Mouse (Mus musculus) midbrain, embryonic 11.5 days (tissue): ENCODE results near the gene Abi3bp. TPM values are rescaled to one million over a fixed set of nuclear protein-coding genes. Genes with fewer than 3 reads are reported as not detected.

Source experiments
- ATAC-seq: fragments of 200-750 bp; cut with Nextera tagmentation; 2 replicates; pipeline ENCODE4 v1.8.0; 2017; ENCODE audit warnings: moderate TSS enrichment, moderate library complexity; ENCODE audit not compliant: low FRiP score
- DNase-seq: peaks from one replicate; pipeline ENCODE4 v3.0.0; 2015; ENCODE audit warnings: low spot score; ENCODE audit errors: missing footprints
- H3K27ac ChIP-seq: fragments of 300-500 bp; sonication (generic); 2 replicates; pipeline ENCODE4 v1.5.1; 2014; ENCODE audit warnings: low read depth, low read length
- H3K27me3 ChIP-seq: fragments of 300-500 bp; sonication (generic); 2 replicates; pipeline ENCODE4 v1.6.1; 2014; ENCODE audit warnings: mild to moderate bottlenecking, low read length, moderate library complexity, mixed read lengths; ENCODE audit not compliant: control insufficient read depth, insufficient read depth
- H3K36me3 ChIP-seq: fragments of 300-500 bp; sonication (generic); 2 replicates; pipeline ENCODE4 v1.6.1; 2014; ENCODE audit warnings: mild to moderate bottlenecking, low read length, moderate library complexity, mixed read lengths; ENCODE audit not compliant: control insufficient read depth, insufficient read depth
- H3K4me1 ChIP-seq: fragments of 300-500 bp; sonication (generic); 2 replicates; pipeline ENCODE4 v1.6.1; 2014; ENCODE audit warnings: low read length; ENCODE audit not compliant: control insufficient read depth, insufficient read depth
- H3K4me2 ChIP-seq: fragments of 300-500 bp; sonication (generic); 2 replicates; pipeline ENCODE4 v1.6.1; 2014; ENCODE audit warnings: mild to moderate bottlenecking, moderate library complexity
- H3K4me3 ChIP-seq: fragments of 300-500 bp; sonication (generic); 2 replicates; pipeline ENCODE4 v1.5.1; 2014; ENCODE audit warnings: low read depth, low read length
- H3K9ac ChIP-seq: fragments of 300-500 bp; sonication (generic); 2 replicates; pipeline ENCODE4 v1.6.1; 2014; ENCODE audit warnings: low read length
- H3K9me3 ChIP-seq: fragments of 300-500 bp; sonication (generic); 2 replicates; pipeline ENCODE4 v1.6.1; 2016; ENCODE audit warnings: low read length; ENCODE audit not compliant: control insufficient read depth
- WGBS: fragments of 180-500 bp; shearing (Covaris S2); extraction: QIAGEN DNeasy Blood & Tissue Kit; methylation state at CpG from one replicate; pipeline ENCODE4 v1.1.7; 2014; 5-methylcytosine and 5-hydroxymethylcytosine counted together
- polyA plus RNA-seq: library from polyadenylated mRNA; unstranded; fragments of >200 nt; fragmentation: Nextera tagmentation; extraction: Ambion mirVana; gene quantifications from 2 replicates; pipeline ENCODE4 v1.2.1, GENCODE M21; 2014

The Abi3bp gene
- polyA plus RNA-seq, 1 experiment from 2014 or later, result 0.45 TPM

DNA sequence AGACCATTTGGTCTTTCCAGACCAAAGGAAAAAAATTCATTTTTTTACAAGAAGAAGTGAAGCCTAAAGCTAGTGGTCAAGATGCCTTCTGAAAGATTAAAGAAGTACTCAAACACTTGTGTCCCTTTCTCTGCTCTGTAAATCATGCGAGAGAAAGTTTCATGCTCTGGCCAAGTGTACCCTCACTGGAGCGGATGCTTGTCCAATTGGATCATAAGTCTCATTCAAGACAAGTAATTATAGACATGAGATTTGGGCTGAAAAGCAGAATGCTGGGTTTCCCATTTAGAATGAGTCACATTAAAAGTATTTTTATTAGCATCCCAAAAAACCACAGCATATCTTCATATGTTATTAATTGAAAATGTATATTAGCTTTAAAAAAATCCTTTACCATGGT is 4.5 kb upstream of the Abi3bp start:
- Histone ChIP-seq H3K4me2 (no peak overlapping the region), H3K4me3 (no peak overlapping the region), H3K36me3 (no peaks in the 10 kb centered on the region), H3K27ac (no peak overlapping the region), H3K9me3 (no peaks in the 10 kb centered on the region), H3K27me3 (no peaks in the 10 kb centered on the region), H3K9ac (no peak overlapping the region), H3K4me1 (no peaks in the 10 kb centered on the region)
- DNase-seq (no peak), ATAC-seq (no peak)
- 98% methylated on average over 2 of the region's 2 CpGs for WGBS

DNA sequence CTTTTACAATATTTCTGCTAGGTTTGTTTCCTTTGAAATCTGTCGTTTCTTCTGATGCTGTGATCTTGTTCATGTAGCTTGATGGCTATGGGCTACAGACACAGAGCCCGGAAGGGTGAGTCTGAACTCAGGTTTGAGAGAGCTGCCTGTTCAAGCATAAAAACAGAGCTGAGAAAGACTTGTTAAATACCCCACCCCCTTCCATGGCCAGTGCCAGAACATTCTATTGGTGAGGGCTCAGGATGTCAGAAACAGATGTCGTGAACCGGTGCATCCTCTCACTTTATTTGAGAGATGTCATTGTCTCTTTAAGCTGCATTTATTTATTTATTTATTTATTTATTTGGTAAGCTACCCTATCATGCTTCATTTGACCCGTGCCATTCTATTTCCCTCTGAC is 2.0 kb upstream of the Abi3bp start:
- no peak overlapping the region for H3K4me3 ChIP-seq
- H3K4me1 ChIP-seq, result no peaks in the 10 kb centered on the region
- WGBS, result 85% methylated on average over 5 of the region's 5 CpGs
- H3K9me3 ChIP-seq, result no peaks in the 10 kb centered on the region
- H3K4me2 ChIP-seq, result no peak overlapping the region
- ATAC-seq, result no peak
- H3K27ac ChIP-seq, result no peak overlapping the region
- no peaks in the 10 kb centered on the region for H3K36me3 ChIP-seq
- no peaks in the 10 kb centered on the region for H3K27me3 ChIP-seq
- no peak overlapping the region for H3K9ac ChIP-seq
- no peak for DNase-seq

DNA sequence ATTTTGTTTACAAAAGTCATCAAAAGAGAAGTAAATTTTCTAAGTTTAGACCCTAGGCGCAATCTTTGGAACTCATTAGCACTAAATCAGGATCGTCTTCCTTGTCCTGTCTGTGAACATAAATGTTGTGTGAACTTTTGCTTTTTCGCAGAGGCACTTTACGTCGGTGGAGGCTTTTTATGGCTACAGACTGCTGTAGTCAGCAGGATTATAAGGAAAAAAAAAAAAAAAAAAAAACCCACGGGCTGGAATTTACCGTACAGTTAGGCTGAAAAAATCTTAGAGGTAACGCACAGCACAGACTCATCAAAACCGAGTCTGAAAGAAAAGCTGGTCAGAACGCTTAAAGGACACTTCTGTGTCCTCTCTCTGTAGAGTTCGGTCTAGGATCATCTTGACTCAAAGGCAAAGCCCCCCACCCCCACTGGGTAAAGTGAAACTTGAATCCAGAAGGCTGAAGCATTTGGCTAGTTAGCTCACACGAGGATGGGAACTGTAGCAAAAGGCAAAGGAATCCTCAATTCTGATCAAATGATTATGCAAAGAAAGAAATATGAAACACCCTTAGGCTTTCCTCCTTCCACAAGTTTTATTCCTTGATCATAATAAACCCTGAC is 1.0 kb downstream of the Abi3bp start:
- H3K4me1 ChIP-seq, result no peaks in the 10 kb centered on the region
- no peaks in the 10 kb centered on the region for H3K9me3 ChIP-seq
- no peaks in the 10 kb centered on the region for H3K36me3 ChIP-seq
- H3K4me3 ChIP-seq, result no peak overlapping the region
- ATAC-seq (no peak), DNase-seq (no peak)
- WGBS, result 61% methylated on average over 12 of the region's 12 CpGs
- H3K27me3 ChIP-seq, result no peaks in the 10 kb centered on the region
- no peak overlapping the region for H3K9ac ChIP-seq
- H3K27ac ChIP-seq, result no peak overlapping the region
- no peak overlapping the region for H3K4me2 ChIP-seq

DNA sequence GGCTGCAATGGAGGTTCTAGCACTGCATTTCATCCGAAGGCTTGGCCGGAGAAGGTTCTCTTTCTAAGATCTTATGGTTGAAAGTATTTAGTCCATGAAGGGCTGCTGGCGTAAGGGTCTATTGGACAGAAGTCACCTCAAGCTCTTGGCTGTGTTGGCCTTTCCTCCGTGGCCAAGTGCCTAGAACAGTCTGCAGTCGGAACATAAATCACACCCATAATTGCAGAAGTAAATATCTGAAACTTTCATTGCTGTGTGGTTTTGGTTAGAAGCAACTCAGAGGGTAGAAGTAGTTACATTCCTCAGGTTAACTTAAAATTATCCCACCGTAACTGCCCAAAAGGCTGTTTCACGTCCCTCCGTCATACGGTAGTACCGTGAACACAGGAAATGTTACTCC is 5.8 kb downstream of the Abi3bp start:
- Histone ChIP-seq H3K27me3 (no peaks in the 10 kb centered on the region), H3K9me3 (no peaks in the 10 kb centered on the region), H3K4me3 (no peak overlapping the region), H3K9ac (no peak overlapping the region), H3K4me1 (no peaks in the 10 kb centered on the region), H3K36me3 (no peaks in the 10 kb centered on the region), H3K4me2 (no peak overlapping the region), H3K27ac (no peak overlapping the region)
- WGBS, result 96% methylated on average over 10 of the region's 10 CpGs
- ATAC-seq, result no peak
- DNase-seq, result no peak

DNA sequence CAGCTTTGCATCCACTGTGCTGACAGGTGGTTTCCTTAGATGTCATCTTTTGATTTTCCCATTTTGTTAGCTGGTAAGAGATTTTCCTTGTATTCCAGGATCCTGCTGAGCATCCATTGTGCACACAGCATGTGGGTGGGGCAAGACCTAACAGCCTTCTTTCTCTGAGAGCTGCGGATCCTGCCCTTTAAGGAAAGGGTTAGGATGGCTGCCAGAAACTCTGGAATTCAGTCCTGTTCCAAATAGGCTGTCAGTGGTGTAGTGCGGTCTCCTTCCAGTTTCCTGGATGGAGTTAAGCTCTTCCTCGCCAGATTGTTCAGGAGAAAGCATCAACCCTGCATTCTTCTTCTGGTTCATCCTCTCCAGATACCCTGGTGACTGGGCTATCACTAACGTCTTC is 8.8 kb downstream of the Abi3bp start:
- DNase-seq (no peak), ATAC-seq (no peak)
- H3K27ac ChIP-seq, result no peak overlapping the region
- no peaks in the 10 kb centered on the region for H3K9me3 ChIP-seq
- H3K9ac ChIP-seq, result no peak overlapping the region
- no peak overlapping the region for H3K4me3 ChIP-seq
- WGBS, result 35% methylated on average over 4 of the region's 4 CpGs
- no peak overlapping the region for H3K4me2 ChIP-seq
- no peaks in the 10 kb centered on the region for H3K27me3 ChIP-seq
- no peaks in the 10 kb centered on the region for H3K4me1 ChIP-seq
- no peaks in the 10 kb centered on the region for H3K36me3 ChIP-seq

DNA sequence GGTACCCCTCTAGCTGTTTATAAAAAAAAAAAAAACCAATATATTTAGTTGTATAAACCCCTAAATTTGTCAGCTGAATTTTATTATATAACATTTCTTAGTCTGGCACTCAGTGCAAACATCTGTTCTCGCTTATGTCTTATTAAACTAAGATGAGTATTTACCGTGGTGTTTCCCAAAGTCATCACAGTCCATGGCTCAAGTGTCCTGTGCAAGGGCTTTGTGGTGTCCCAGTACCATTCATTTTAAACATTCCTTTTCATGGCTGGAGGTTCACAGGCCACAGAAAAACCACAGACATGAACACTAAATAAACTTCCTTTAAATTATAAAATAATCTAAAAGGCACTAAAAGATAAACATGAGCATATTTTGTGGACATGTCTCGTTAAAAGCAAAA is 13.2 kb downstream of the Abi3bp start:
- H3K27ac ChIP-seq, result no peak overlapping the region
- no peak overlapping the region for H3K4me3 ChIP-seq
- no peaks in the 10 kb centered on the region for H3K36me3 ChIP-seq
- ATAC-seq (no peak), DNase-seq (no peak)
- no peak overlapping the region for H3K4me2 ChIP-seq
- no peaks in the 10 kb centered on the region for H3K4me1 ChIP-seq
- H3K27me3 ChIP-seq, result no peaks in the 10 kb centered on the region
- H3K9me3 ChIP-seq, result no peaks in the 10 kb centered on the region
- no peak overlapping the region for H3K9ac ChIP-seq
- WGBS, result 88% methylated on average over 3 of the region's 3 CpGs

DNA sequence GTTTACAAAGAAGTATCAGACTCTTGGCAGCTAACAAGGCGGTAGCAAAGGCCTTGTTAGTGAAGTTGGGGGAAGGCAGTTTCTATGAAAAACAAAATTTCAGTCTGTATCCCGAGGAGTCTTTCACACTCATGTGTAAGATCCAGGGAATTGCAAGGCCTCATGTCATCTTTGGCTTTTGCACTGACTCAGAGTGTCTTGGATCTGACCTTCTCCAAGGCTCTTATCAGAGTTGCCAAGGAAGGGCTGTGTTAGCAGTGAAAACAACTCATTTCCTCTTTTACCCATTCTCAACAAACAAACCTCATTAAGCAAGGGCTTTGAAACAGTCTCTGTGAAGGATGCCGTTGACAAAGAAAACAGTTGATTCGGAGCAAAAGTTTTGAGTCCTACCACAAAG is 17.6 kb downstream of the Abi3bp start:
- Histone ChIP-seq H3K36me3 (no peaks in the 10 kb centered on the region), H3K9ac (no peak overlapping the region), H3K9me3 (no peaks in the 10 kb centered on the region), H3K4me2 (no peak overlapping the region), H3K27ac (no peak overlapping the region), H3K4me3 (no peak overlapping the region), H3K27me3 (no peaks in the 10 kb centered on the region), H3K4me1 (no peaks in the 10 kb centered on the region)
- DNase-seq, result no peak
- no peak for ATAC-seq
- 84% methylated on average over 4 of the region's 4 CpGs for WGBS

DNA sequence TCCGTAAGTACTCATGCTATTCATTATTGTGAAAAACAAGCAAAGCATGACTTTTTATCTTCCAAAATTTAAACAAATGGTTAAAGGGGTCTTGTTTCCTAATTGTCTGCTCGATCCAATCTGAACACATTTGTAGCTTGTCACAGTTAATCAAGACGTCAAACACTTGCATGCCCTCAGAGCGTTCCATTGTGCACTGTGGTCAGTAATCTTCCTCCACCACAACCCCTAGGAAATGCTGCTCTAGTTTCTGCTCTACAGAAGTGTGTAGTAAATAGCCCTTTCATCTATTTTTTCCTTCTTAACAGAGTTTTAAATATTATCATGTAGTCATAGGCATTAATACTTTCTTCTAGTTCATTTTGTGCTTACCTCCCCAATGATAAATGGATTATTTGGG is 19.1 kb downstream of the Abi3bp start:
- Histone ChIP-seq H3K27me3 (no peaks in the 10 kb centered on the region), H3K9me3 (no peaks in the 10 kb centered on the region), H3K4me3 (no peak overlapping the region), H3K4me1 (no peaks in the 10 kb centered on the region), H3K36me3 (no peaks in the 10 kb centered on the region), H3K4me2 (no peak overlapping the region), H3K27ac (no peak overlapping the region), H3K9ac (no peak overlapping the region)
- WGBS, result 63% methylated on average over 4 of the region's 4 CpGs
- ATAC-seq, result no peak
- DNase-seq, result no peak

DNA sequence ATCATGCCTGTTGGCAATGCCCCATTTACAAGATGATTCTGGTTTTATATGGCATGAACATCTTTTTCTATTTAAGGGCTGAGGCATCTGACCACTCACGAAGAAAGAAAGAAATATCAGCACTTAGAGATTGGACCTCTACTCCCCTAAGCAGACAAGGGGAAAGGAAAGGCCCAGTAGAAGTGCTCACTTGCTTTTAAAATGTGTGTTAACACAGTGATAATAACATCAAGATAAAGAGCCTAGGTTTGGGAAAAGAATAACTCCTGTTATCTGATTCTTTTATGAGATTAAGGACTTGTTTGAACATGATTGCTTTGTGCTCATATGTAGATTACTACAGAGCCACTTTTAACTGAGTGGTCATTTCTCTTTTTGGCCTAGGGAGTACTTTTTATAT is 21.0 kb downstream of the Abi3bp start:
- Histone ChIP-seq H3K4me3 (no peak overlapping the region), H3K27ac (no peak overlapping the region), H3K36me3 (no peaks in the 10 kb centered on the region), H3K27me3 (no peaks in the 10 kb centered on the region), H3K9ac (no peak overlapping the region), H3K9me3 (no peaks in the 10 kb centered on the region), H3K4me2 (no peak overlapping the region), H3K4me1 (no peaks in the 10 kb centered on the region)
- 94% methylated on average over 1 of the region's 1 CpGs for WGBS
- DNase-seq, result no peak
- ATAC-seq, result no peak

DNA sequence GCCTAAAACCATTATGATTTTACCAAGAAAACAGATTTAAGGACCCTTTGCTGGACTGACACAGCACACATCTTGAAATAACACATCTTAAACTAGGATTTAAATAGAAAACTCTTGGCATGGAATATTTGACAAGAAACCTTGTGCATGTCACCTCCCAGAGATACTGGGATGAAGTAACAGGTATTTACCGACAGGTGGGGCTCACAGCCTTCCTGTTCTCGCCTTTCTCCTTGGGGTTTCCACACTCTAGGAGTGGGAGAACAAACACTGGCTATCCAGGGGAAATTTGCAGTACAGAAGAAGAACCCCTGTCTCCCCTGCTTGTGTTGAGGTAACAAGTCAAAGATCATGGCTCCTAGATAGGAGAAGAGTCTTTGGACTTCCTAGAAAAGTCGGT is 22.8 kb downstream of the Abi3bp start:
- Histone ChIP-seq H3K9me3 (no peaks in the 10 kb centered on the region), H3K4me2 (no peak overlapping the region), H3K4me3 (no peak overlapping the region), H3K27ac (no peak overlapping the region), H3K27me3 (no peaks in the 10 kb centered on the region), H3K9ac (no peak overlapping the region), H3K36me3 (no peaks in the 10 kb centered on the region), H3K4me1 (no peaks in the 10 kb centered on the region)
- ATAC-seq (no peak), DNase-seq (no peak)
- 45% methylated on average over 3 of the region's 3 CpGs for WGBS
